Mouse (Mus musculus) hindbrain, postnatal 0 days (tissue): ENCODE measurements at regions not wholly inside any gene's neighbourhood (a gene's known extent, or its start where the extent isn't known, plus 50 kb on each side); places are given as distances from the start of the nearest gene placed in this dataset.
"Not testable (repeated sequence)": the region's sequence is repeated elsewhere in the genome, so short reads cannot be mapped to it uniquely, and the experiment has no call there.

Experiments
- ATAC-seq: fragments of 200-750 bp; cut with Nextera tagmentation; 2 replicates; pipeline ENCODE4 v1.8.0; 2017; ENCODE audit warnings: mild to moderate bottlenecking, moderate TSS enrichment, moderate library complexity
- DNase-seq: peaks from one replicate; pipeline ENCODE4 v3.0.0-alpha.2; 2015; ENCODE audit warnings: low spot score
- H3K27ac ChIP-seq: fragments of 300-500 bp; sonication (generic); 2 replicates; pipeline ENCODE4 v1.5.1; 2014; ENCODE audit warnings: mild to moderate bottlenecking
- H3K27me3 ChIP-seq: fragments of 300-500 bp; sonication (generic); 2 replicates; pipeline ENCODE4 v1.6.1; 2014; ENCODE audit warnings: low read length, mixed read lengths; ENCODE audit not compliant: insufficient read depth
- H3K36me3 ChIP-seq: fragments of 300-500 bp; sonication (generic); 2 replicates; pipeline ENCODE4 v1.6.1; 2014; ENCODE audit warnings: low read length, mixed read lengths; ENCODE audit not compliant: insufficient read depth
- H3K4me1 ChIP-seq: fragments of 300-500 bp; sonication (generic); 2 replicates; pipeline ENCODE4 v1.6.1; 2014; ENCODE audit warnings: antibody characterized with exemption, low read length, mixed read lengths; ENCODE audit not compliant: insufficient read depth
- H3K4me2 ChIP-seq: fragments of 300-500 bp; sonication (generic); 2 replicates; pipeline ENCODE4 v1.6.1; 2014; ENCODE audit warnings: low read depth, mild to moderate bottlenecking, low read length, moderate library complexity, mixed read lengths
- H3K4me3 ChIP-seq: fragments of 300-500 bp; sonication (generic); 2 replicates; pipeline ENCODE4 v1.5.1; 2014; ENCODE audit warnings: low read length
- H3K9ac ChIP-seq: fragments of 300-500 bp; sonication (generic); replicated peaks from 2 replicates; pipeline ENCODE4 v1.6.1; 2014; ENCODE audit warnings: mild to moderate bottlenecking, low read length, moderate library complexity, mixed read lengths
- H3K9me3 ChIP-seq: fragments of 300-500 bp; sonication (generic); 2 replicates; pipeline ENCODE4 v1.6.1; 2016; ENCODE audit warnings: low read length, mixed read lengths
- CTCF ChIP-seq: IDR thresholded peaks from 2 replicates; pipeline ENCODE4 v1.5.1; 2016; ENCODE audit warnings: antibody characterized with exemption, control low read depth, low read depth
- WGBS: fragments of 180-500 bp; shearing (Covaris S2); extraction: QIAGEN DNeasy Blood & Tissue Kit; methylation state at CpG from one replicate; pipeline ENCODE4 v1.1.7; 2014; 5-methylcytosine and 5-hydroxymethylcytosine counted together

GRCm38 (mm10) chr9:85920745-85921614 is 78.8 kb downstream of the Tpbg start:
- no peak overlapping the region for H3K4me2 ChIP-seq
- DNase-seq = no peak
- H3K9me3 ChIP-seq = no peaks in the 10 kb centered on the region
- no peaks in the 10 kb centered on the region for H3K27me3 ChIP-seq
- no peak overlapping the region for H3K27ac ChIP-seq
- no peak for TF ChIP-seq CTCF
- ATAC-seq = no peak
- no peak overlapping the region for H3K4me3 ChIP-seq
- no peaks in the 10 kb centered on the region for H3K36me3 ChIP-seq
- no peaks in the 10 kb centered on the region for H3K4me1 ChIP-seq
- 85% methylated on average over 13 of the region's 13 CpGs for WGBS
- H3K9ac ChIP-seq = no peak overlapping the region

- H3K4me1 ChIP-seq = no peaks in the 10 kb centered on the region
- 90% methylated on average over 1 of the region's 1 CpGs for WGBS
- H3K9ac ChIP-seq = no peak overlapping the region
- no peak for DNase-seq
- no peak for ATAC-seq
- H3K27ac ChIP-seq = no peak overlapping the region
- no peak for TF ChIP-seq CTCF
- H3K36me3 ChIP-seq = no peaks in the 10 kb centered on the region
- H3K4me3 ChIP-seq = no peak overlapping the region
- H3K27me3 ChIP-seq = no peaks in the 10 kb centered on the region
- H3K9me3 ChIP-seq = no peaks in the 10 kb centered on the region
- H3K4me2 ChIP-seq = no peak overlapping the region
Measured at GRCm38 (mm10) chr9:85925259-85925658, 83.1 kb downstream of the Tpbg start.

- ATAC-seq = no peak
- WGBS = 93% methylated on average over 3 of the region's 3 CpGs
- Histone ChIP-seq H3K27ac (no peak overlapping the region), H3K9me3 (no peaks in the 10 kb centered on the region), H3K36me3 (no peaks in the 10 kb centered on the region), H3K4me2 (no peak overlapping the region), H3K4me3 (no peak overlapping the region), H3K4me1 (no peaks in the 10 kb centered on the region), H3K9ac (no peak overlapping the region), H3K27me3 (no peaks in the 10 kb centered on the region)
- DNase-seq = no peak
- TF ChIP-seq CTCF = no peak
Measured at GRCm38 (mm10) chr9:85932209-85932608, 90.0 kb downstream of the Tpbg start.

GRCm38 (mm10) chr9:85943066-85943684 is 101.0 kb downstream of the Tpbg start:
- not testable (repeated sequence) for H3K27ac ChIP-seq, H3K4me2 ChIP-seq, ATAC-seq, H3K36me3 ChIP-seq, H3K4me3 ChIP-seq, H3K9ac ChIP-seq, H3K27me3 ChIP-seq, DNase-seq, H3K4me1 ChIP-seq, H3K9me3 ChIP-seq
- 92% methylated on average over 14 of the region's 14 CpGs for WGBS

- Histone ChIP-seq H3K27me3 (no peaks in the 10 kb centered on the region), H3K9ac (no peak overlapping the region), H3K9me3 (no peaks in the 10 kb centered on the region), H3K4me1 (no peaks in the 10 kb centered on the region), H3K36me3 (no peaks in the 10 kb centered on the region), H3K27ac (no peak overlapping the region), H3K4me2 (no peak overlapping the region), H3K4me3 (no peak overlapping the region)
- DNase-seq = no peak
- TF ChIP-seq CTCF = peak; percentile 31
- WGBS = 50% methylated on average over 12 of the region's 12 CpGs
- ATAC-seq = no peak
Measured at GRCm38 (mm10) chr9:85948495-85949137, 106.4 kb downstream of the Tpbg start.

GRCm38 (mm10) chr9:85951777-85952176 is 109.6 kb downstream of the Tpbg start:
- ATAC-seq (no peak), DNase-seq (no peak)
- no peaks in the 10 kb centered on the region for H3K27me3 ChIP-seq
- H3K4me3 ChIP-seq = no peak overlapping the region
- no peak overlapping the region for H3K4me2 ChIP-seq
- WGBS = 87% methylated on average over 2 of the region's 2 CpGs
- H3K9me3 ChIP-seq = no peaks in the 10 kb centered on the region
- no peak overlapping the region for H3K27ac ChIP-seq
- no peak for TF ChIP-seq CTCF
- H3K36me3 ChIP-seq = no peaks in the 10 kb centered on the region
- no peaks in the 10 kb centered on the region for H3K4me1 ChIP-seq
- H3K9ac ChIP-seq = no peak overlapping the region
